Mouse (Mus musculus): ENCODE measurements around the gene E030018B13Rik. TPM values are rescaled to one million over a fixed set of nuclear protein-coding genes. Genes with fewer than 3 reads are reported as not detected.

Gene E030018B13Rik
- total RNA-seq, 2 experiments from 2014 or later, result not detected

DNA sequence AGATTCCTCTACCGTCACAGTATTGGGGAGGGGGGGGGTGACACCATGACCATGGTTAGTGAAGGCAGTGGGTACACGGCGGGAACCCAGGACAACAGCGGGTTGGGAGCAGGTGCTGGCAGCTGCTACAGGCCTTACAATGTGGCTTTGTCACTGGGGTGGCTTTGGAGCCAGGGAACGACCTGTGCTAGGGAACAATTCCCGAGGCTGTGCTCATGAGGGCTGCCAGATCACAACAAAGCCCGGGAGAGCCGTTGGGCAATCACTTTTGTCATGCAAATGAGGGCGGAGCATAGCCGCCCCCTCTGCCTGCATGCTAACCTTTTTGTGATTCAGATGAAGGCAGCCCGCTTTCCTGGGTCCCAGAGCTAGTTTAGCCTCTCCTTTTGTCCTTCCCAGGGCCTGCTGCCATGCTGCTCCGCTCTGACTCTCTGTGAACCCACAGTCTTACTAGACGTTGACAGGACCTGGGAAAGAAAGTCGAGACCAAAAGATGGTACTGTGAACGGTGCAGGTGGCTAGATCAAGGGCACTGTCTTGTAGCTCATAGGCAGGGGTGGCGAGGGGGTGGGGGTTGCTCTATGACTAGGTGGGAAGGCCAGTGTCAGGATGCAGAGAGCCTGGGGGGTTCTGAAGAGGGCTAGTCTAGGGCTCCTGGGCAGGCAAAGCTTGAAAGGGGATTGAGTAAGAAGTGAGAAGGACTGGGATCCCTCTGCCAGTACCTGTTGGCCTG is 40.5 kb downstream of the E030018B13Rik start:
- peak; percentile 51 for DNase-seq
- intact Hi-C loops (cut with DNase I), result no loop called here

DNA sequence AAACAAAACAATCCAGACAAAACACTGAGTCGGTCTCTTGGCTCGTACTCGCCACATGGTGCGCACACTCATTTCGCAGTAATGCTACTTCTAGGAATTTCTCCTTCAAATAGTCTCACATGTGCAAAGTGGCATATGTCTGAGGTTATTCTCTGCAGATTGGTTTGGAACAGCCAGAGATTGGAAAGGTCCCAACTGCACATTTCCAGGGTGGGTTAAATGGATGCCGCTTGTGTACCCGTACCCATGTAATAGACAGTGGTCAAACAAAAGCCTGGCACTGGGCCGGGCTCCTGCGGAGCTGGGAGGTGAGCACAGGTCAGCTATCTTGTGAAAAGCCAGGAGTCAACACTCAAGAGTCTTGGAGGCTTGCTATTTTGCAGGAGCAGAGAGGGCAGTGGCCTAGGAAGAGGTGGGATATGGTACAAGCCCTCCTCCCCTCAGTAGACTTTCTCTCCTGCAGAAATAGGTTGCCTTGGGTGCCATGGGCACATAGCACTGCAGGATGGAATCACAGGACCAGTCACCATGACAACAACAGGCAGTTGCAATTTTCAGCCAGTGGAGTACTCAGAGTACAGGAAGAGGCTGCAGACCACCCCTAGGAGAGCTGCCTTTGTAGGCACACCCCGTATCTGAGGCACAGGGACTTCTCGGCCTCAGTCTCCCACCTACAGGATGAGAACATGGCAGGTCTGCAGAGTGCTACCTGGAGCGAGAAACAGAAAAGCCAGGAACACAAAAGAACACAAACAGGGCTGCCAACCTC is 41.4 kb downstream of the E030018B13Rik start:
- intact Hi-C loops (cut with DNase I), result no loop called here
- DNase-seq, result no peak

DNA sequence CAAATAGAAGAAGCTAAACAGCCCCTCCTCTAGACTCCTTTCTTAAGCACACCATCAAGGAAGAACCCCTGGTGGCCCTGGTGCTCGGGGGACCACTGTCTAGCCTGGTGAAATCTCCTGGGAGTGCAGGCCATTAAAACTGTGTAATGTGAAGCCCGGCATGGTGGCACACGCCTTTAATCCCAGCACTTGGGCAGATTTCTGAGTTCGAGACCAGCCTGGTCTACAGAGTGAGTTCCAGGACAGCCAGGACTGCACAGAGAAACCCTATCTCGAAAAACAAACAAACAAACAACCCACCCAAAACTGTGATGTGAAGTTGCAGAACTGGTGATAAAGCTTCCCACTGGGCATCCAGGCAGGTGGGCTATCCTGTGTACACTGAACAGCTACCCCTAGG is 47.0 kb downstream of the E030018B13Rik start:
- no peak for DNase-seq
- intact Hi-C loops (cut with DNase I), result no loop called here

DNA sequence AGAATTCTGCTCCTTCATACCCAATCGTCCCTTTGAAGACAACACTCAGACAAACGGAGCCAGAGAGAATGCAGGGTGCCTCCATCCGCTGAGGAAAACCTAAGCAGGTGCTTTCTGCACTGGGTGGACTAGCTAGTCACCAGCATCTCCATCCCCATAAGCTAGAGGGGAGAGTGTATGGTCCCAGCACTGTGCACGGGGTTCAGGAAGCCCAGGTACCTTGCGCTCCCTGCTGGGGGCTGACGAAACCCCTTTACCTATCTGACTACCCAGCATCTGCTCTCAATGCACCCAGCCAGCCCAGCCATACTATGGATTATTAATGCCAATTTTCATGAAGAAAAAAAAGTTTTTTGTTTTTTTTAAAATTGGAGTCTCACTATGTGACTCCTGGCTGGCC is 47.5 kb downstream of the E030018B13Rik start:
- no peak for DNase-seq
- intact Hi-C loops (cut with DNase I), result no loop called here

DNA sequence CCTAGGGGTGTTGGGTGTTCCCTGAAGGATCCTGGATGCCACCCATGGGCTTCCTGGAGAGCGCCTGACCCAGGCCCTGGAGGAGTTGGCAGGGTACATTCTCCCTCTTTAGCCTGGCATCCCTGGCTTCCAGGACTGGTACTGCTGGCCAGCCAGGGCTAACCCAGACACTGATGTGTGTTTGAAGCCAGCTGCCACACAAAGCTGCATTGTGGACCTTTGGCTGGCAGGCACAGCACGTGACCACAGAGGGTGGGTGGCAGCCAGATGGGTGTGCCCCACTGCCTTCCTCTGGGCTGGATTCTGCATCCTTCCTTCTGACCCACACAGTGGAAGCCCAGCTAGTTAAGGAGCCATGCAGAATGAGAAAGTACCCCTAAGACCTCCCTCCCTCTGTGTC is 48.5 kb downstream of the E030018B13Rik start:
- intact Hi-C loops (cut with DNase I), result no loop called here
- DNase-seq, result peak; percentile 91

DNA sequence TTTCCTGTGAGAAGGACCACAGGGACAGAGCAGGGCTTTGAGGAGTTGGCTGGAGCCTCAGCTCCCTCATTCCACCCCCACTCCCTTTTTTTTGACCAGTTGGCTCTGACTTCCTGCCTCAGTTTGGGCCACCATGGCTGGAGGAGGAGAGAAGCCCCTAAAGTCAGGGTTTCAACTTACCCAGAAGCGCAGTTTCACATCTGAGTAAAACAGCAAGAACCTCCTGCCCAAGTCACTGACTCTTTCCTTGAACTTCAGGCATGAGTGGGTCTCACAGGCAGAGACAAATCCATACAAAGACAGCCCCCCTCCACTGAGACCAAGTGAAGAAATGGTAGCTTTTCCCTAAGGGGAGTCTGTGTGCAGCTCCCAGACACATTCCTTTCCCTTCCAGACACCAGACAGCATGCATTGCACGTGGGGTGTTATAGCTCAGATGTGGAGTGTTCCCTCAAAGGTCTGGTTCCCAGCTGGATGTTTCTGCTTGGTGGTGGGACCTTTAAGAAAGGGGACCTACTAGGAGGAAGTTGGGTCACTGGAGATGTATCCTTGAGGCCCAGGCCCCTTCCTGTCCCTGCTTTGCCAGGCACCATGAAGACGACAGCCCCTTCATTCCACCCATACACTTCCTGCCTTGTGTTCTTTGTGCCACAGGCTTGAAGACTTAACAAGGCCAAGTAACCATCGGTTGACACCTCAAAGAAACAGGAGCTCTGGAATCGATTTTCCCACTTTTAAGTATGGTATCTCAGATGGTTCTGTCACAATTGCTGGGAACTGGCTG is 49.2 kb downstream of the E030018B13Rik start:
- DNase-seq, result no peak
- intact Hi-C loops (cut with DNase I), result no loop called here

DNA sequence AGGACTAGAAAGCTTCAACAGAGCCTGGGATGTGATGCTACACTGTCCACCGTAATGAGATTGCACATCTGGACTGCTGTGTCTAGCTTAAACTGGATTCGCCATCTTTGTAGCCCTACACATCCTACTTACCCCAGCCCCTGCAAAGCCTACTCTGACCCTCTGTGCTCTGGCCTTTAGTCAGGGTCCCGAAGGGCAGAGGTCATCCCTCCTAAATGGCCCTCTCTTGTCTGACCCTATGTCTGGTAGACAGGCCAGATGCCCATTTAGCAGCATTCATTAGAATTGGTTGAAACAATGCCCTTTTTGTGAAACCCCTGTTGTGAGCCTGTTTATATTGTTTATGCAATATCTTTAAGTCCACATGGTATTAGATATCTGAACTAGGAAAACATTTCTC is 53.3 kb downstream of the E030018B13Rik start:
- no peak for DNase-seq
- intact Hi-C loops (cut with DNase I), result no loop called here

Other genes with a start within 250 kb of the E030018B13Rik start
- gene Klf13, start 22.1 kb downstream of the E030018B13Rik start, total RNA-seq (2021), result 10 to 100 TPM; 72.3 to 73.5 TPM
- under 1 TPM; 0.10 to 0.77 TPM for gene Trpm1, start 237.0 kb downstream of the E030018B13Rik start, total RNA-seq (2021)